Mouse (Mus musculus) testis, postnatal 14 days (tissue): ENCODE data around the gene Pacrg.

ENCODE experiments used
- DNase-seq: peaks from one replicate; pipeline ENCODE4 v3.0.0; 2021; ENCODE audit warnings: low spot score

The Pacrg gene

DNA sequence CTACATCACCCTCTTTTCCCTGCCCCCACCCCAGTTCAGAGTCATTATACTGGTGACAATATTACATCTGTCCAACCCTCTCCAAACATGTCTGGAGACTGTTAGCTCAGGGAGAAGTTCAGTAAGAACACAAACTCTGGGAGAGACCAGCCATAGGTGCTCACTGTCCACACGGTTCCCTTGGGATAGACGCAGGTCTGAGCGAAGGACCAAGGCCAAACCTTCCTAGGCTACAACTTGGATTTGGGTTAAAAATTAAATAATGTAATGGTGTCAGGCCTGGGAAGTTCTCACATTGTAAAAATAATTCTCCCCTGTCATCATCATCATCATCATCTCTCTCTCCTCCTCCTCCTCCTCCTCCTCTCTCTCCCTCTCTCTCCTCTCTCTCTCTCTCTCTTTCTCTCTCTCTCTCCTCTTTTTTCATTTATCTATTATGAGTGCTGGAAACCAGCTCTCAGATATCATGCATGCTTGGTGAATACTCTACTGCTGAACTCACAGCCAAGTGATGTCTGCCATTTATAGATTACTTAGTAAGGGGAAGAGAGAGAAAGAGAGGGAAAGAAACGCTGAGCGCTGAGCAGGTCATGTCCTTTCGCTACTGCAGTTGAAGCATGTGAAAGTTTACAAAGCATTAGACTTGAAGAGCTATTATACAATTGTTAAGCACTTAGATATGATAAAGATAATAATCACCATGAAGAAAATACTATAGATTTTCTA lies 215.2 kb downstream of the Pacrg start:
- DNase-seq: no peak

DNA sequence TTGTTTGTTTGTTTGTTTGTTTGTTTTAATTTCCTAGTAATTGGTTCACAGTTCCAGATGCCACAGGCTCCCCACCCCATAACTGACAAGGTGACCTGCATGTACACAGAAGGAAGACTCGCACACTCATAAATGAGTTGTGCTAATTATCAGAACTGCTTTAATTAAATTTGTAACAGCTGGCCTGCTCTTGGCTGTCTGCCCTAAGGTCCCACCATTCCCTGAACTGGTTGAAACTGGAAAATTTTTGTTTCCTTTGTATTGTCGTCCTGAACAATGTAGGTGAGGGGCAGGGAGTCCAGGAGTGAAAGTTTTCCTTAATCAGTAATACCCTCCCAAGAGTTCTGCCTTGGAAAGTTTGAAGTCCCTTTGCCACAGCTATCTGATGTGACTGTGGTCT lies 219.5 kb downstream of the Pacrg start:
- no peak for DNase-seq

DNA sequence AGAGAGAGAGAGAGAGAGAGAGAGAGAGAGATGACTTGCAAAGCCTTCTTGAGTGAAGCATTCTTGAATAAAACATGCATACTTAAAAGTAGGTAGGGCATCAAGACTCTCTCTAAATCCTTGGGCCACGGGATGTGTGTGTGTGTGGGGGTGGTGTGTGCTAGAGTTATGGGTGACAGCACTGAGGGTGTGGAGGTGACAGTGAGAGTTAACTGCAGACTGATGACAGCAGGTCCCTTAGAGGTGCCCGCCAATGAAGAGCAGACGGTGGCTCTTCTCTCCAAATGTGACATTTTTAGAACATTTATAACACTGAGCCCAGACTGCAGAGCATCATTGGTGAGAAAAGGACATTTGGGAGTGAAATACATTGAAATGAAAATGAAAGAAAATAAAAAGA lies 220.2 kb downstream of the Pacrg start:
- no peak for DNase-seq

DNA sequence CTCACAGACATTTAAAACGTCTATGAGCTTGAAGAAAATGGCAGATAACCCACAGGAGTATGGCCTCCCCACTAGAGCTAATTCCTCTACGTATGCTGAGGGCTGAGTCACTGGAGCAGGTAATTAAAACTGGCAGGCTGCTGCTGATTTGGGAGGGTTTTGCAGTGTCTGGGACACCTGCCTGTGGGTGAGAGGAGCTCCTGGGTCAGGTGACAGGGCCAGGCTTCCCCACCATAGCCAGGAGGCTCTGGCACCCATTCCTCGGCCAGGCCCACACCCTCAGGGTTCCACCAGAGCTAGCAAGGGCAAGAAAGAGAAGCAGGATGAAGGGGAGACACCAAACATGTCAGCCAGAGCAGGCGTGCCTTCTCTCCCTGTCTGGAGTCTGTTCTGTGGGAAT lies 222.5 kb downstream of the Pacrg start:
- no peak for DNase-seq

DNA sequence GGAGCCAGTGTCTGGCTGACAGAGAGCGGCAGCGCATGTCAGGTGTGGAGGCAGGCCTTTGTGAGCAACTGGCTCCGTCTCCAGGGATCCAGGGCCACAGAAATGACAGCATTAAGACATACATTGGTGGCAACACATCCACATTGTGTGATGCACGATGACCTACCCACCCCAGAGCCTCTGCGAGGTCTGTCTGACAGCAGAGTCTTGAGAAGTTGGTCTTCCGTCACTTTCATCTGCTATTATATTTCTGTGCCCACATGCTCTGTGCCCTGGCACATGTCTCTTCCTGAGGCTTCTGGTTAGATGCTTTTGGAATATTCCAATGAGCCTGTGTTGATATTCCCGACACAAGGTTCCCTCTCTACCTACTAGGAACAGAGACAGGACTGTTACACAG lies 224.5 kb downstream of the Pacrg start:
- no peak for DNase-seq

DNA sequence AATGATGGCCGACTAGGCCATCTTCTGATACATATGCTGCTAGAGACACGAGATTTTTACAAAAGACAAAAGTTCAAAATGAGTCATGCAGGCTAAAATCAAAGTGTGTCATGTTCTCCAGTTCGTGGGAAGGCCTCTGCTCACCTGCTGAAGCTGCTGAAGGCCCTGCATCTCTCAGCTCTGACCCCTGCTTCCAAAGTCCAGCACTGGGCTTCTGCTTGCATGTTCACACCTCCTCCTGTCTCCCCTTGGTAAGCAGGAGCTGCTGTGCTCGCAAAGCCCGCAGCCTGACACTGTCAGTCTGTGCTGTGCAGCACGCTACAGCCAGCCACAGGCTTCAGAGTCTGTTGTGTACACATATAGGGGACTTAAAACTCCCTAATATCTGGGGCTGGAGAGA lies 225.4 kb downstream of the Pacrg start:
- DNase-seq: no peak

DNA sequence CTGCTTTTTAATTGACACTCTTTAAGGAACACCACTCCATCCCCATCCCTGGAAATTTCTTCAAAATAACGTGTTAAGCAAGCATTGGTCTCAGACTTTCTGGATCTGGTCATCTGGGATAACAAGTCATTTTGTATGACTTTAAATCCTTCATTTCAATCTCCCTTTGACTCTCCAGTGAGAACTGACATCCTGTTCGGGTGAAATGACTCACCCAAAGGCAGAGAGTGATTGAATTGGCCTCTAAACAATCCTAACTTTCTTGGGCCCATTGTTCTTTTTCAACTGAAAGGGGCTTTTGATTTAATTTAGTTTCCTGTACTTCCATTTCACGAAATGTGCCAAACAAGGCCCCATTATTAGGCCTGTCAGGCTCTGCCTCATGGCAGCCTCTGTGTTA lies 228.5 kb downstream of the Pacrg start:
- no peak for DNase-seq

DNA sequence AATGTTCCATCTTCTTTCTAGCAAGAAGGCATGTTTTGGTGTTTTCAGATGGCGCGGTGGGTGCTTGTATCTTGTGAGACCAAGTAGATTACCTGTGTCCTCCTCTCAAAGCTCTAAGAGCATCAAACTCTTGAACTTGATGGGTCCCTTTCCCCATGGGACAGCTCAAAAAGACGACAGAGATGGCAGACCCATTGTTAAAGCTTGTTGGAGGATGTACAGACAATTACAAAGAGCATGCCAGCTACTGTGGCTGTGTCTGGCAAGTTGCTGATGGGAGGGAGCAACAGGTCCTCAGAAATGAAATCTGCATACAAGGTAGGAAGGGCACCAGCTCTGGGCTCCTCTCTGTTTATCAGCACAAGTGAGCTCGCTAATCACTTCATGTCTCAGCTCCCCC lies 232.0 kb downstream of the Pacrg start:
- DNase-seq: no peak

DNA sequence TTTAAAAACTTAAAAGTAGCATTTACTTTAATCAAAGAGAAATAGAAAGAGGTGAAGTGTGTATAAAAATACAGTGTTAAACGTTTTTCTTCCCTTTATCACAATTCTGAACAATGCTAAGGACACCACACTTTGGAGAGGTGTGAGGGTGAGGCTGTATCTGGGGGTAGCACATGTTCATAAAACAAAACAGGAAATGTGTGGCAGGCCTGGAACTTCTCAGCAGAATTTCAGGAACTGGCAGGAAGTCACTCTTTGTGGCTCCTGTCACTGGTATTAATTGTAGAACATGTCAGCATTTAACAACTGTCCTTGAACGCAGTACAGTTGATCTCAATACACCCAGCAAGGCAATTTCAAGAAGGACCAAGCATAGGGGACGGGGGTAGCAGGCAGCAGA lies 234.0 kb downstream of the Pacrg start:
- no peak for DNase-seq

DNA sequence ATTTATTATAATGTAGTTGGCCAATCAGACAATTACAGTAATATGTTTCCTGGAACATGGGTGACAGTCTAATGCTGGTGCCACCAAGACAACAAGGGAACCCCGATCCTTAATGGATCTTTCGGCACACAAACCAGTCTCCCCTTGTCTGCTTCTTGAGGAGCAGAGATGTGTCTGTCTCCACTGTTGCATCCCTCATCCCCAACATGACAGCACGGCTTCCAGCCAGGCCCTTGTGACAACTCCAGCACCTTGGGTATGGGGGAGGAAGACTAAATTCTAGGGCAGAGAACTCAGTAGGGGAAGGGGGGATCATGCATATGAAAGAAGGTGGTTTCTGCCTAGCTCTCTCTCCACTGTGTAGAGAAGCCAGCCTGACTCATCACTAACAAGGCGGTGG lies 242.4 kb downstream of the Pacrg start:
- DNase-seq: no peak

DNA sequence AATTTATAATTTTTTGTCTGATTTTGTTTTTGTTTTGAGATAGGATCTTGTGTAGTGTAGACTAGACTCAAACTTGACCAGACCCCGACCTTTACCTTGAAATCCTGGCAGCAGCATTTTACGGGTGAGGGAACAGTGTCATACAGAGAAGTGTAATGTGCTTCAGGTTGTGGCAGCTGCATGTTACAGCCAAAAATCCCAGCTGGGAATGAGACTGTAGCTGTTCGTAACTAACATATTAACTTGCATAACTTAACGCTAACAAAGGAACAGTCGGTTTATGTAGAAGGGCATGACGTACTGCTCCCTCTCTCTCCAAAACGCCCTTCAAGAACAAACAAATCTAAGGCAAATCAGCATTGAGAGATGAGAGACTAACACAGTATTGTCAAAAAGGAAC lies 250.5 kb downstream of the Pacrg start:
- no peak for DNase-seq

DNA sequence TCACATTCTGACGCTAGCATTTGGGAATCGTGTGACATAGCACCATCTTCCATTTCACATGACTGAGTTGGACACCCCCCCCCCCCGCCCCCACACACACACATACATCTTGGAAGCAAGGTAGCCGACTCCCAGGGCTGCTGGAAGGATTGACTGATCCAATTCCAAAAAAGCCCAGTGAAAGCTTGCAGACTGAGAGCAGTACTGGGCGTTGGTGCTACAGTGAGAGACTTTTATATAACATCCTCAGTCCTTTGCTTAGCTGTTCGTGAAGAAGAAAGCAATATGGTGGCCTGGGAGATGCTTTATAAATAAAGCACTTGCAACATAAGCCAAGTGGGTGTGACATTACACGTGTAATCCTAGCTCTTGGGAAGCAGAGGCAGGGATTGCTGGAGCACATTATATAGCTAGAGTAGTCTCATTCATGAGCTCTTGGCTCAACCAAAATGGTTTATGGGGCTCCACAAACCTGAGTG lies 251.2 kb downstream of the Pacrg start:
- no peak for DNase-seq

DNA sequence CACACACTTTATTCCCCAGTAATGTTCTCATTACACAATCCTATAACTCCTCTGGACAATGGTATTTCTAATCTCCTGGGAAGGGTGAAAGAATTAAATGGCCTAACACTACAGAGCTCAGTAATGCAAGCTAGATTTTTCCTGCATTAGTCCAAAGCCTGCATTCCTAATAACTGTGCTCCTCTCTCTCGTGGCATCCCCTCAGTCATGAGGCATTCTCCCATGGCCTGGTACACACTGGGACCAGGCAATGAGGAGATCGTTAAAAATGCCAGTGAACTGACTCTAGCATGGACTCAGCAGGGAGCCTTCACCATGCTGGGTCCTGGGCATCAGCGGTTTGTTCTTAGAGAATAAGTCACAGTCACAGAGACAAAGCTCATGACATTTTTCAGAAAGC lies 256.8 kb downstream of the Pacrg start:
- no peak for DNase-seq

DNA sequence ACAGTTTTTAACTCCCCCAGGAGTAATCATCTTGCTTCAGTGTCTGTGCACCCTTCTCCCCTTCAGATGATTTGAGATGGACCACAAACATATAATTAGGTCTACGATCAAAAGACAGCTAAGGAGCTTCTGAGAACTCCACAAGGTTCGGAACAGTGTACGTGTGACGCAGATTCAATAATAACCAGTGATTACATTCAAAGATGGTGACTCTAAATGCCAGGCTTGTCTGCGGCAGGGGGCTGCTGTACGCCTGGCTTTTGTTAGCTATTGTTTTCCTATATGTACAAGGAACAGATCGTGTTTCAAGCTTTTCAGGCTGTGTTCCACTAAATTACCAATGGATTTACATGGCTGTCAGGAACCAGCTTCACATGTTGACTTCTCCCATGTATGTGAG lies 264.8 kb downstream of the Pacrg start:
- DNase-seq: no peak

DNA sequence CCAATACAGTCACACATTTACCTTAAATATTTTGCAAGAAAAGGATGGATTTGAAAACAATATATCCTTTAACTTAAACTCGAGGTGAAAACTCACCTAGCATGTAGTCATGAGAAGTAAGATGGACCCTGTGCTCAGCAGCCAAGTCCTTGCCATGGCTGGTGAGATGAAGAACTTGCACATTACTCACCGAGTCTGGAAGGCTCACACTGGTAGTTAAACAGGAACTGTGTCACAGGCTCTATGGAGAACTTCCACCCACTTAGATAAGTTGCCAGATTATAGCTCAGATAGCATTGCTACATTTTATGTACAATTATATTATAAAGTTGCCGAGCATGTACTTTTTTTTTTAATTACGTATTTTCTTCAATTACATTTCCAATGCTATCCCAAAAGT lies 267.7 kb downstream of the Pacrg start:
- no peak for DNase-seq

DNA sequence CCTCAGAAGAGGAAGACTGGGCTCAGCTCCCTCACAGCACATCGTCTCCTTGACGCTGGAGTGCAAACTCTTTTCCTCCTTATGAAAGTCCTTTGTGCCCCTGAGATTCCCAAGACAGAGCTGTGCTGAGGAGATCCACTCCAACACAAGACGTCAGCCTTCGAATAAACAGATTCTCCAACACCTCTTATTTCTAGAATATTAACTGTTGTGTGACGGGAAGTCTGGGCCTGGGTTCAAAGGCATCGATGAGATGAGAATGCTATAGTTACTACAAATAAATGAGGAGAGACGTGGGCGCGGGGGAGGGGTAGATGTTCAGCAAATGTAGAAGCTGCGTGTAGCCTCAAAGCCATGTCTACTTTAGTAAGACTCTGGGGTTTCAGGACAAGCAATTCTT lies 270.8 kb downstream of the Pacrg start:
- no peak for DNase-seq

DNA sequence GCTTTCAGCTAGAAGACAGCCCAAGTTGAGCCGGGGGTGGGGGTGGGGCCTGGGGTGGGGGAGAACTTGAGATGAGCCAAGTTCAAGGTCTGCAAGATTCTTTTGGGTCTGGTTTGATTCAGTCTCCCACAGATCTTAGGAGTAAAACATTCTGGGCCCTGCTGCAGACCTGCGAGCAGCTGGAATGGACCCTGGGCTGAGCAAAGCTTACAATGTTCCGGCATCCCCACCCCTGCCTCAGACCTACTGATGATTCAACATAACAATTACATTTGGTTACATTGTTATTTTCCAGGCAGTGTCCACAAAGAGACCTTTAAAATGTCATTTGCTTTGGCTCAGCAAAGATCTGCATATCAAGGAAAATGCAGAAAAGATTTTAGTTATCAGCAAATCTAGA lies 272.7 kb downstream of the Pacrg start:
- DNase-seq: no peak

DNA sequence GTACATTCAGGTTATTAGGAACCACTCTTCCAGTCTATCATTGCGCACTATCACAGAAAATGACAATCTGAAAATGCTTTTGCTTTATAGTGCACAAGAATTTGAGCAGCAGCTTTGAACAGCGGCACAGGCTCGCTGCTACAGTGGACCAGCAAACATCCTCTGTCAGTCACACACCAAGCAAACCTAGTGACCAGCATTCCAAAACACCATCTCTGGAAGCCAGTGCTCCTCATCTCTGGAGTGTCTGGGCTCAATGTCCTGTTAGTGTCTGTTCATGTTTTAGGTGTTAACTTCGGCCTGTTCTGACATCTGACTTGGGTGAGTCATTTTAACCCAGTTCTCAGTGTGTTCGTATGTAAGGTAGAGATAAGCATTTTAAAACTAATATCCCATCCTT lies 275.9 kb downstream of the Pacrg start:
- no peak for DNase-seq

DNA sequence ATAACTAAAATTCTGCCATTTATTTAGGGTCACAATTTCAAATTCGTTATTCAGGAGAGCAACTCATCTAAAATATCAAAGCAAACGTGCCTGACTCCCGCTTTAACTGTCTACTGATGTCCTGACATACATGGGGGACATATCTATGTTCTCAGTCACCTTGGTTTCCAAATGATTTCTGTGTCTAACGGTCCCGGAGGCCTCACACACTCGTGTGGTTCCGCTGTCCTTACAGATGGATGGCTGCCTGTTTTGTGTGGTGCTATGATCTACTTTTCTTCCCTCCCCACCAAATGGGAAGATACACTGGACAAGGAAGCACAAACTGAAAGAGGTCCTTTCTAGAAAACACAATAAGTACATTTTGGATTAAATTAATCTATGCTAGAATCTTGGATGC lies 277.2 kb downstream of the Pacrg start:
- no peak for DNase-seq

DNA sequence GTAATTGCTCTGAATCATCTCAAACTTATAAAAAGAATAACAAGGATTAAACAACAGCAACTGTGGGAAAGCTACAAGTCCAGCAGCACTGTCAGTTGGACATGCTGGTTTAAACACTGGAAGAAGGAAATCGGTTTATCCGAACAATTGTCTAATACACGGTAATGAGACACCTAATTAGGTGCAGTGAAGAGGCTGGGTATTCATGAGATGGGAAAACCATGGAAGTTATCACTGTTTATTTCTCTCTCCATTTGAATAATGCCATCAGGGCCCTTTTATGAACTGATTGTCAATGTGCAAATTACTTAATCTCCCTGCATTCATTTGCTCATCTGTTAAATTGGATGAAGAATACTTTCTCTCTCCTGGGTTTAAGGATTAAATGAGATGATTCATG lies 280.1 kb downstream of the Pacrg start:
- no peak for DNase-seq

DNA sequence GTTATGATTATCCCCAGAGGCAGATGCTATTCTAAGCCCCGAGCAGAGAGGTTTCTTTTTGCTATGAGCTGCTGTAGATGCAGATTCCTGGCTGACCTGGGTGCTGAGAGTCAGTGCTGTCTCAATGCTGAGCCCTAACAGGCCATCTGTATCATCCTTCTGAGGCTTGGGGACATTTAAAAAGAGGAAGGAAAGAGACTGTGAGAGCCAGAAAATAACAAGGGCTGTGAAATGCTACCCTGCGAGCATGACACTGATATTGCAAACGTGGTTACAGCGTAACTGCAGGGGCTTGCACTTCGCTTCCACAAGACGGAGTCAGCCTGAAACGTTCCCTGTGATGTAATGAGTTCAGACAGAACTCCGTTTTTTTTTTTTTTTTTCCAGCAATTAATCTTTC lies 281.4 kb downstream of the Pacrg start:
- DNase-seq: no peak

DNA sequence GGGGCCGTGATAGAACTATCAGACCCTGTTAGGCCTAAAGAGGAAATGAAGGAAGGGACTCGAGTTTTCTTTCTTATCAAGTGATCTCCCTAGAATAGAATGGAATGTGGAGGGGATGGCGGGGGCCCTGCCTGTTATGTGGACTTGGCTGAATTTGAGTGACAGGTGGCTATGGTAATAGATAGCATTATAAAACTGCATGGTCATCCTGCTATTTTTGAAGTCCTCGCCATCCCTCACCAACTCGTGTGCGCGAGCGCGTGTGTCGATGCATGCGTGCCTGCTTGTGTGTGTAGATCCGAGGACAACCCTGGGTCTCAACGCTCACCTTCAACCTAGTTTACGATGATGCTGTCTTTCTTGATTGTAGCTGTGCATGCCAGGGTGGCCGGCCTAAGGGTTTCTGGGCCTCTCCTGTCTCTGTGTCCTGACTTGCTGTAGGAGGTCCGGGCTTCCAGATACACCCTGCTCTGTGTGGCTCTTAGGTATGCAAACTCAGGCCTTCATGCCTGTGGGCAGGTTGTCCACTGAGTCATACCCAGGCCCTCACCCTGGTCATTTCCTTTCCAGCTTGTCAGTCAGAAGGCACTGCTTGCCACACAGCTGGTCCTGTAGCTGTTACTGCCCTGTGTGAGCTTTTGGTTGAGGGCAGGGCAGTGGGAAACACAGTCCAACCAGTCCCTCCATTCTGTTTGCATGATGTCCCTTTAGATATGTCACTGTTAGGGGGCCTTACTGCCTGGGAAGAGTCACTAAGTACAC lies 287.6 kb downstream of the Pacrg start:
- no peak for DNase-seq

DNA sequence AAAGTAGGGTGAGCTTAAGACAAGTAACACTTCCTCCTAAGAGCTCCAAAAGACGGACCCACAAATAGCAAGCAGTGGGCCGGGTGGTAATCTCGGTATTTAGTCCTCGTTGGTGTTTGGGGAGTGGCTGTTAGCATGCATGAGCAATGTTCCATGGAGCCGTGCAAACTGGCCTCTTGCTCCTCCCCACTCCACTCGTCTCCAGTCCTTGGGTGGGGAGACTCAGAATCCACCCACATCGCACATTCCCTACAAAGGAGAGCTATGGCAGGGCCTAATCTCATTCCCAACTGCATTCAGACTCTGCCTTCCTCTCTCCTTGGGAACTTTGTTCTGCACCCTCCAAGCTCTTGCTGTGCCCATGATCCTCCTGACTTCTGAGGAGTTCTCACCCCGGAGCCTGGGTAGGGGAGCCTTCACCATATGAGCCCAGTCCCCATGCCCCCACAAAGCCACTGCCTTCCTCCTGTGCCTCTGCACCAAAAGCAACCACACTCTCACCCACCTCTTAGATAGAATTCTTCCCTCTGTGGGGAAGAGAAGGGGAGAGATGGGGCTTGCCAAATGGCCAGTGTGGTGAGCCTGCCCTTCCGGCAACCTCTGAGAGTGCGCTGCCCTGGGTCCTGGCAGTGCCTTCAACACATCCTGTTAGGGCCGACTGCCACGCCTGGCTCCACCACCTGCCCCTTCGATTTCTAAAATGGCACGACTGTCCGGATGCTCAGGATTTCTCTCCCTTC lies 289.2 kb downstream of the Pacrg start:
- DNase-seq: no peak
